Mouse (Mus musculus) natural killer cell, adult 2 months (primary cell): ENCODE measurements around the gene Gm21209.
"Not testable (repeated sequence)": the region's sequence is repeated elsewhere in the genome, so short reads cannot be mapped to it uniquely, and the experiment has no call there.

ENCODE experiments used
- DNase-seq, 2 experiments: peaks; one replicate each; pipeline ENCODE4 v3.0.0; 2022; ENCODE audit warnings: low spot score in 2 of 2

Gene Gm21209

GRCm38 (mm10) chrY:49570856-49571255, at the start of gene Gm21209:
Gene Gm21209 (plus strand): TSS chrY:49571156.
- DNase-seq, result not testable (repeated sequence)
